Mouse (Mus musculus): Measurements from ENCODE around the gene Izumo4. TPM values are rescaled to one million over a fixed set of nuclear protein-coding genes. Genes with fewer than 3 reads are reported as not detected.

The Izumo4 gene
- polyA plus RNA-seq (2012; rRNA removed) (9.9 and 11.3 TPM in 2 replicates), polyA plus RNA-seq (2014; fragmentation: Nextera tagmentation; extraction: Ambion mirVana) (4.0 and 6.0 TPM in 2 replicates)

DNA sequence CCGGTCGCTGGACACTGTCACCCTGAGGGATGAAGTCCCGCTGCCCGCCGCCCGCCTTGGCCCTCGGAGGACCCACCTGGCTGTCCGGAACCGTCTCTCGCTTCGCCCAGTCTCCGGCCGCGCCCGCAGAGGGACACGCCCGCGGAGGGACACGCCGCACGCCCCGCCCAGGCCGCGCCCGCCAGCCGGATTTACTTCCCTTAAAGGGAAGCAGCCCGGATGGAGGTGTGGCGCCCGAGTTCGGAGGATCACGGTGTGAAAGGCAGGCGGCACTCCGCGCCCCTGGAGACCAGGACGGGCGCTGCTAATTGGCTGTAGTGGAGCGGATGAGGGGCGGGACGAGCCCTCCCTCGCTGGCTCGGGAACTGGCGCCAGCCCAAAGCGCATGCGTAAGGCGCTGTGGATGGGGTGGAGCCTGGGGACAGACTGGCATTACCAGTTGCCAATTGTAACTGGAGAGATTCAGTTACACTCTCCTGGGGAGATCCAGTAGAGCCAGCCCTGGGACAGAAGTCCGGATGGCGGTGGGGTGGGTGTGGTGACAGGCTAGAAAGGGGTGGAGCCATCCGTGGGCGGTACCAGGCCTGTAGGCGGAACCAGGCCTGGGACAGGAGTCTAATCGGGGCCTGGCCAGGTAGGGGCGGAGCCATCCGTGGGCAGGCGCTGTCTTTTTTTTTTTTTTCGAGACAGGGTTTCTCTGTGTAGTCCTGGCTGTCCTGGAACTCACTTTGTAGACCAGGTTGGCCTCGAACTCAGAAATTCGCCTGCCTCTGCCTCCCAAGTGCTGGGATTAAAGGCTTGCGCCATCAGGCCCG lies at the start of gene Izumo4, which contains the start of gene Mob3a:
Gene Izumo4, plus strand, starts transcription at position 464 of the 815 bp plus-strand sequence.
Gene Mob3a, minus strand, starts transcription at position 257 of the 815 bp plus-strand sequence.
- peak within 1 kb of the TSS; percentile 62 for H3K9ac ChIP-seq (replicated peaks)
- H3K27ac ChIP-seq = peak within 1 kb of the TSS; percentile 92
- H3K4me1 ChIP-seq (replicated peaks; ENCODE audit: control insufficient read depth in 2 of 2, insufficient read depth in 2 of 2, low read length in 1 of 2) = peaks cover 47 to 48% of the 10 kb centered on the region in 2 experiments
- no peaks in the 10 kb centered on the region for H3K9me3 ChIP-seq (ENCODE audit: control insufficient read depth, low read length)
- peak; percentile 81 for ATAC-seq (ENCODE audit: insufficient read depth)
- peak within 1 kb of the TSS; percentile 64 to 67 for H3K4me3 ChIP-seq (ENCODE audit: insufficient read depth in 1 of 2, low read depth in 2 of 2, low read length in 2 of 2)
- no peaks in the 10 kb centered on the region for H3K36me3 ChIP-seq (replicated peaks; ENCODE audit: control insufficient read depth, insufficient read depth, low read depth)
- peak; percentile 96 to 97 (median 97) for DNase-seq (ENCODE audit: low read depth in 3 of 3, low spot score in 3 of 3)
- no peaks in the 10 kb centered on the region for H3K27me3 ChIP-seq (ENCODE audit: control insufficient read depth, insufficient read depth, low read length)
- TF ChIP-seq CTCF (IDR thresholded peaks at IDR 0.05; ENCODE audit: low read depth) = peak; percentile 19; the same call in 1 of the 2 replicates
- TF ChIP-seq EP300 (IDR thresholded peaks at IDR 0.05; ENCODE audit: low read depth) = peak; percentile 29; the same call in 1 of the 2 replicates
- peak within 1 kb of the TSS; percentile 98 for H3K4me2 ChIP-seq (ENCODE audit: low read depth)
- WGBS (ENCODE audit: insufficient replicate concordance) = under 1% methylated on average over 59 of the region's 59 CpGs

DNA sequence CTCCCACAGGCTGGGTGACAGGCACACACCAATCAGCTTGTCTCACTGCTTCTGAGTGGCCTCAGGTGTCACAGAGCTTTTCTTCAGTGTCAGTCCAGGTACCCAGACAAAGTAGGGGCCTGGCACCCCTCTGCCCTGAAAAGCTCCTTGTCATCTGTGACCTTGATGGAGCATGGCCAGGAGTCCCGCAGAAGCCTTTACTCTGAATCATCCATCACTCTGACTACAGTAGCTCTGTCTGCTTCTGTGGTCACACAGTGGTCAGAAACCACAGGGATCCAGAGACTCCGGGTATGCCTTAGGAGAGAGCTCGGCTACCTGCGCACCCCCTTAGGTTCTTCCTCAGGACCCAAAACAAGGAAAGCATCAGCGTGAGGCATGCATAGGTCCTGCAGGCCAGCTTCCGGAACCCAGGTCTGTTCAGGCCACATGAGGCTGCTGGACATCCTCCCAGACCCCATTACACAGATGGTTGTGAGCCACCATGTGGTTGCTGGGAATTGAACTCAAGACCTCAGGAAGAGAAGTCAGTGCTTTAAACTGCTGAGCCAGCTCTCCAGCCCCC lies 48.7 kb upstream of the Izumo4 start:
- no peaks in the 10 kb centered on the region for H3K9me3 ChIP-seq (ENCODE audit: control insufficient read depth, low read length)
- peaks cover 14 to 22% of the 10 kb centered on the region in 2 experiments for H3K4me1 ChIP-seq (replicated peaks; ENCODE audit: control insufficient read depth in 2 of 2, insufficient read depth in 2 of 2, low read length in 1 of 2)
- H3K27ac ChIP-seq = no peak overlapping the region
- no peak overlapping the region for H3K4me3 ChIP-seq (ENCODE audit: insufficient read depth in 1 of 2, low read depth in 2 of 2, low read length in 2 of 2)
- no peaks in the 10 kb centered on the region for H3K36me3 ChIP-seq (replicated peaks; ENCODE audit: control insufficient read depth, insufficient read depth, low read depth)
- H3K9ac ChIP-seq (replicated peaks) = no peak overlapping the region
- H3K27me3 ChIP-seq (ENCODE audit: control insufficient read depth, insufficient read depth, low read length) = no peaks in the 10 kb centered on the region
- ATAC-seq (ENCODE audit: insufficient read depth) (no peak), DNase-seq (ENCODE audit: low read depth in 3 of 3, low spot score in 3 of 3) (no peak)
- WGBS (ENCODE audit: insufficient replicate concordance) = 69% methylated on average over 6 of the region's 6 CpGs
- H3K4me2 ChIP-seq (ENCODE audit: low read depth) = no peak overlapping the region
- no peak for TF ChIP-seq EP300 (IDR thresholded peaks at IDR 0.05; ENCODE audit: low read depth)
- no peak for TF ChIP-seq CTCF (IDR thresholded peaks at IDR 0.05; ENCODE audit: low read depth)

DNA sequence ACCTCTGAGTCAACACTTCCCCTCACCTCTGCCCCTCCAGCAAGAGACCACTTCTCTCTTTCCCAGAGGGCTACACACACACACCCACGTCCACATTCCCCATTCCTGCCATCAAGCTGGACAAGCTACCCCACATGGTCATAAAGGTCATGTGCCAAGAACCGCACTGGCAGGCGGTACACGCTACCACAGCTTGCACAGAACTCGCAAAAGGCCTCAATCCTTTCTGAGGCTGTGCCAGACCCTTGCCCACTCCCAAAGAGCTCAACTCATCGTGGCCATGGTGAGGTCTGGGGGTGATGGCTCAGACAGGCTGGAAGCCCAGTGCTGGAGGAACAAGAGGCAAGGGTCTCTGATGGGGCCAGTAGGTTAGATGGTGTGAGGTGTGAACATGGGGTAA lies 47.1 kb upstream of the Izumo4 start:
- DNase-seq (ENCODE audit: low read depth in 3 of 3, low spot score in 3 of 3) (no peak), ATAC-seq (ENCODE audit: insufficient read depth) (no peak)
- Histone ChIP-seq H3K36me3 (replicated peaks; ENCODE audit: control insufficient read depth, insufficient read depth, low read depth) (no peaks in the 10 kb centered on the region), H3K9ac (replicated peaks) (no peak overlapping the region), H3K4me2 (ENCODE audit: low read depth) (no peak overlapping the region), H3K9me3 (ENCODE audit: control insufficient read depth, low read length) (no peaks in the 10 kb centered on the region), H3K4me1 (replicated peaks; ENCODE audit: control insufficient read depth in 2 of 2, insufficient read depth in 2 of 2, low read length in 1 of 2) (peaks cover 22 to 32% of the 10 kb centered on the region in 2 experiments), H3K27ac (no peak overlapping the region), H3K27me3 (ENCODE audit: control insufficient read depth, insufficient read depth, low read length) (no peaks in the 10 kb centered on the region), H3K4me3 (ENCODE audit: insufficient read depth in 1 of 2, low read depth in 2 of 2, low read length in 2 of 2) (no peak overlapping the region)
- 80% methylated on average over 6 of the region's 6 CpGs for WGBS (ENCODE audit: insufficient replicate concordance)
- TF ChIP-seq EP300 (IDR thresholded peaks at IDR 0.05; ENCODE audit: low read depth) (no peak), CTCF (IDR thresholded peaks at IDR 0.05; ENCODE audit: low read depth) (no peak)

DNA sequence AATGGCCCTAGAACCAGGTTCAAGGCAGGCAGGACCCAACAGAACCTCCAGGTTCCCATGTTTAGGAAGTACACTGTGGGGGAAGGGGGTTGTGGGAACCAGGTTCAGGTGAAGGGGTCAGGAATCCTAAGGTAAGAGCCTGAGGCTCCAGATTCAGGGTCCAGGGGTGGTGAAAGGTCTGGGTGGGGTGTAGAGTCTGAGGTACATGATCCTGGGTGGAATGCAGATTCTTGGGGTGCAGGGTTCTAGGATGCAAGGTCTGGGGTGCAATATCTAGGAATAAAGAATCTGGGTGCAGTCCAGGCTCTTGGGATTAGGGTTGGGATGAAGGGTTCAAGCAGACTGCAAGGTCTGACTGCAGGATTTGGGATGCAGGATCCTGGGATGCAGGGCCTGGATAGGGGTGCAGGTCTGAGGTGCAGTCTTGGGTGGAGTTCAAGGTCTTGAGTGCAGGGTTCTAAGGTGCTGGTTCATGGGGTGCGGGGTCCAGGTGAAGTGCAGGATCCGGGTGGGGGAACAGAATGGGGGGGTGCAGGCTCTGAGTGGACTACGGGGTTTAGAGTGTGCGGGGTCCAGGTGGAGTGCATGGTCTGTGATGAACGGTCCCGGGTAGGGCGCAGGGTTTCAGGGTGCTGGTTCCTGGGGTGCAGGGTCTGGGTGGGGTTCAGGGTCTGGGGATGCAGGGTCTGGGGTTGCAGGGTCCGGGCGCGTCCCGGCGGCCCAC lies 46.4 kb upstream of the Izumo4 start:
- TF ChIP-seq CTCF (IDR thresholded peaks at IDR 0.05; ENCODE audit: low read depth) (no peak), EP300 (IDR thresholded peaks at IDR 0.05; ENCODE audit: low read depth) (no peak)
- Histone ChIP-seq H3K4me3 (ENCODE audit: insufficient read depth in 1 of 2, low read depth in 2 of 2, low read length in 2 of 2) (peak overlapping the region; percentile 68 to 78), H3K4me1 (replicated peaks; ENCODE audit: control insufficient read depth in 2 of 2, insufficient read depth in 2 of 2, low read length in 1 of 2) (peaks cover 22 to 32% of the 10 kb centered on the region in 2 experiments), H3K27ac (peak overlapping the region; percentile 50; the same call in 1 of the 2 replicates), H3K4me2 (ENCODE audit: low read depth) (peak overlapping the region; percentile 74), H3K36me3 (replicated peaks; ENCODE audit: control insufficient read depth, insufficient read depth, low read depth) (no peaks in the 10 kb centered on the region), H3K9ac (replicated peaks) (peak overlapping the region; percentile 76), H3K27me3 (ENCODE audit: control insufficient read depth, insufficient read depth, low read length) (no peaks in the 10 kb centered on the region), H3K9me3 (ENCODE audit: control insufficient read depth, low read length) (no peaks in the 10 kb centered on the region)
- WGBS (ENCODE audit: insufficient replicate concordance) = 3% methylated on average over 12 of the region's 12 CpGs
- peak; percentile 14; the same call in 1 of the 2 replicates for ATAC-seq (ENCODE audit: insufficient read depth)
- DNase-seq (ENCODE audit: low read depth in 3 of 3, low spot score in 3 of 3) = no peak
